24 mouse cellular contexts compared by ENCODE assay signal in genomic region chr11:100852088-100852487, GRCm38 (mm10).
"Had no signal": no experiment of that assay in that cellular context is flagged by ENCODE, and none has a peak within 500 bp of the region (broad histone marks: within the 10 kb centered on the region; RNA-seq: fewer than 3 reads in every experiment).

No protein-coding gene starts in this region.

- H3K9me3 ChIP-seq: heart, embryonic 10.5 days; heart, embryonic 12.5 days; hindbrain, embryonic 10.5 days; hindbrain, embryonic 12.5 days; kidney, embryonic 15.5 days; limb, embryonic 10.5 days; limb, embryonic 12.5 days had no signal

- H3K9ac ChIP-seq: hindbrain, embryonic 14.5 days; kidney, embryonic 15.5 days; limb, embryonic 12.5 days had no signal

- H3K4me3 ChIP-seq: heart, embryonic 12.5 days; hindbrain, embryonic 12.5 days; left cerebral cortex, adult 2 months had no signal

- H3K27ac ChIP-seq: heart, embryonic 10.5 days; kidney, postnatal 0 days; left cerebral cortex, adult 2 months; limb, embryonic 10.5 days had no signal

- DNase-seq: gastrocnemius, postnatal 14 days; gastrocnemius, postnatal 36 days; heart, adult 18-20 months; heart, postnatal 10 days; heart, postnatal 4 days; kidney, adult 11 months; kidney, adult 2 months; kidney, adult 9 months; kidney, postnatal 14 days; kidney, postnatal 36 days; layer of hippocampus, adult 9-11 months; liver had no signal

- H3K36me3 ChIP-seq: heart, embryonic 10.5 days; heart, embryonic 12.5 days; hindbrain, embryonic 10.5 days; hindbrain, embryonic 12.5 days; kidney, embryonic 15.5 days; limb, embryonic 10.5 days; limb, embryonic 12.5 days had no signal

- ATAC-seq: hindbrain, embryonic 16.5 days; intestine, embryonic 16.5 days had no signal
